Mouse (Mus musculus) testis, adult 2 months (tissue): ENCODE measurements around the gene Slc2a10. TPM values are rescaled to one million over a fixed set of nuclear protein-coding genes. Genes with fewer than 3 reads are reported as not detected.

Experiments
- H3K27ac ChIP-seq: fragments of 200-500 bp; 2 replicates; pipeline ENCODE4 v1.5.1; 2012; ENCODE audit warnings: low read depth, low read length; ENCODE audit not compliant: control insufficient read depth, insufficient read depth
- H3K27me3 ChIP-seq: fragments of 200-500 bp; 2 replicates; pipeline ENCODE4 v1.6.1; 2012; ENCODE audit warnings: mild to moderate bottlenecking, low read length, moderate library complexity; ENCODE audit not compliant: control insufficient read depth, insufficient read depth
- H3K36me3 ChIP-seq: fragments of 200-500 bp; 2 replicates; pipeline ENCODE4 v1.6.1; 2012; ENCODE audit warnings: mild to moderate bottlenecking, low read length; ENCODE audit not compliant: control insufficient read depth, insufficient read depth
- H3K4me1 ChIP-seq: fragments of 200-500 bp; 2 replicates; pipeline ENCODE4 v1.6.1; 2012; ENCODE audit warnings: low read length; ENCODE audit not compliant: control insufficient read depth, insufficient read depth
- H3K4me3 ChIP-seq: fragments of 200-500 bp; 2 replicates; pipeline ENCODE4 v1.5.1; 2012; ENCODE audit warnings: low read depth, mild to moderate bottlenecking, low read length, moderate library complexity, mixed read lengths; ENCODE audit not compliant: control insufficient read depth
- CTCF ChIP-seq: fragments of 200-500 bp; IDR thresholded peaks from 2 replicates; pipeline ENCODE4 v1.5.1; 2012; ENCODE audit warnings: low read depth, mild to moderate bottlenecking, inconsistent platforms, low read length, moderate library complexity; ENCODE audit not compliant: control insufficient read depth, insufficient read depth, insufficient replicate concordance
- POLR2A ChIP-seq: fragments of 200-500 bp; IDR thresholded peaks from 2 replicates; pipeline ENCODE4 v1.6.1; 2012; ENCODE audit warnings: low read depth, mild to moderate bottlenecking, inconsistent platforms, low read length, moderate library complexity; ENCODE audit not compliant: control insufficient read depth
- polyA plus RNA-seq: library from polyadenylated mRNA; depleted of rRNA; stranded (reverse); fragments of >200 nt; gene quantifications from 2 replicates; pipeline ENCODE4 v1.2.3, GENCODE M21; 2012; rRNA removed

Slc2a10 gene
- 0.26 and 0.94 TPM in 2 replicates for polyA plus RNA-seq

- Histone ChIP-seq H3K4me1 (0 out of 2 replicates have a peak, but pooled peaks cover 2% of the 10 kb centered on the region), H3K4me3 (peak within 1 kb of the TSS; percentile 41), H3K36me3 (no peaks in the 10 kb centered on the region), H3K27me3 (no peaks in the 10 kb centered on the region), H3K27ac (no peak within 1 kb of the TSS)
- TF ChIP-seq CTCF (no peak), POLR2A (no peak)
Observed at GRCm38 (mm10) chr2:165503259-165504203, at the start of gene Slc2a10. Gene Slc2a10 (plus strand): TSS chr2:165503787.

DNA sequence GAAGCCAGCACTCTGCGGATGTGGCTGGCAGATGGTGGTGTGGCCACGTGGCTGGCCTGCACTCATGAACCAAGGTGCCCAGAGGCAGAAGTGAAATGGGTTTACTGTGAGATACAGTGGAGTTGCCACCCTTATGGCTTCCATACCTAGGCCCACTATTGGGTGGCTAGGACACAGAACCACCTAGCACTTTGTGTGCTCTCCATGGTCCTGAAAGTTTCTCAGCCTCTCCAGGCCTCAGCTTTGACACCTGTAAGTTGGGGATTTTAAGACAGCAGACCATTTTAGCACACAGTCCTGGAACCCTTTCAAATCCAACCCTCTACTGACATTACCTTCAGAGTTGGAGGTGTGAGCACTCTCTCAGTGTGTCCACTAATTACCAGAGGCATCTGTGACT, 46.9 kb upstream of the Slc2a10 start:
- no peak for TF ChIP-seq CTCF
- no peak for TF ChIP-seq POLR2A
- Histone ChIP-seq H3K27me3 (no peaks in the 10 kb centered on the region), H3K4me3 (no peak overlapping the region), H3K36me3 (no peaks in the 10 kb centered on the region), H3K27ac (no peak overlapping the region), H3K4me1 (no peaks in the 10 kb centered on the region)

DNA sequence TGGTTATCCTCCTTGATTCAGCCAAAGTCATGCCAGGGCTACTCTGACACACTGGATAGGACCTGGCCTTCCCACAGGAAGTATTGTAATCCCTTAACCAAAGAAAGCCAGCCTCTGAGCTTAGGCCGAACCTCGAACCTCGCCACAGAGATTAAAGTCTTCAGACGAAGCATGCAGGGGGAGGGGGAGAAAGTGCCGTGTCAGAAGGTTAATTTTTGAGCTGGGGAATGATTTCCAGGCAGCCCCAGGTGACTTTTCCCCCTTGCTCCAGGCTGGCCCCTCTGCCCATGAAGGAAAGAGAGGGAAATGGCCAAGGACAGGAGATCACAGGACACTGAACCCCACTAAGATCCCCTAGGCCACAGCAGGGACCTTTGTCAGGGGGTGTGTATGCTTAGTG, 45.4 kb upstream of the Slc2a10 start:
- Histone ChIP-seq H3K27ac (no peak overlapping the region), H3K36me3 (no peaks in the 10 kb centered on the region), H3K27me3 (no peaks in the 10 kb centered on the region), H3K4me1 (no peaks in the 10 kb centered on the region), H3K4me3 (no peak overlapping the region)
- no peak for TF ChIP-seq POLR2A

GRCm38 (mm10) chr2:165459663-165460062, 43.9 kb upstream of the Slc2a10 start:
- Histone ChIP-seq H3K4me1 (no peaks in the 10 kb centered on the region), H3K27me3 (no peaks in the 10 kb centered on the region), H3K4me3 (no peak overlapping the region), H3K27ac (no peak overlapping the region), H3K36me3 (no peaks in the 10 kb centered on the region)
- no peak for TF ChIP-seq CTCF
- TF ChIP-seq POLR2A = no peak

DNA sequence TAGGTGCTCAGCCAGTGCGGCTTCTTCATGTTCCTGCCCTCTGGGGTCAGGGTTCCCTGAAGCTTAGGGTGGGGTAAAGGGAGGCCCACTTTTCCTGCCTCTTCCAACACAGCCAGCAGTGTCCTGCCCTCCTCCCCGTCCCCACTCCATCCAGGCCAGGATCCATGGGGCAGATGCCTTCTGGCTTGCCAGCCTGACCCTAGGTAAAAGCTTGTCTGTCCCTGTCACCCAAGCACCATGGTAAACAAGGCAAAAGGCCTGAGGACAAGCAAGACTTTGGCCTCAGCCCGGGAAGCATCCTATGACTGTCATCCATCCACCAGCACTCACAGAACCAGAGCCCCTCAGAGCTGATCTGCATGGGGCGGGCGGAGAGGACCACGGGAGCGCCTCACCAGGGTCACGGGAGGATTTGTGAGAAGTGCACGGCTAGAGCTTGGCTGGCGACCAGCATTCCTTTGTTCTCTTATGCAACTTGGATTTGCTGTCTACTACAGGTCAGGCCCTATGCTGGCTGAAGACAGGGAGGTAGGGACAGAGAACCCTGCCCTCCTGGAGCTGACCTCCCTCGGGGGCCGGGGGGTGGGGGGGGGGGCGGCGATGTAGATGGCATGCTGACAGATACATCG, 35.6 kb upstream of the Slc2a10 start:
- no peak overlapping the region for H3K27ac ChIP-seq
- H3K27me3 ChIP-seq = no peaks in the 10 kb centered on the region
- peaks cover 2% of the 10 kb centered on the region for H3K4me1 ChIP-seq
- no peak for TF ChIP-seq CTCF
- no peak for TF ChIP-seq POLR2A
- H3K36me3 ChIP-seq = no peaks in the 10 kb centered on the region
- H3K4me3 ChIP-seq = no peak overlapping the region

- no peak overlapping the region for H3K4me3 ChIP-seq
- no peaks in the 10 kb centered on the region for H3K27me3 ChIP-seq
- TF ChIP-seq POLR2A = no peak
- TF ChIP-seq CTCF = no peak
- H3K27ac ChIP-seq = no peak overlapping the region
- H3K4me1 ChIP-seq = peaks cover 6% of the 10 kb centered on the region
- no peaks in the 10 kb centered on the region for H3K36me3 ChIP-seq
Observed at GRCm38 (mm10) chr2:165470167-165470566, 33.4 kb upstream of the Slc2a10 start.

DNA sequence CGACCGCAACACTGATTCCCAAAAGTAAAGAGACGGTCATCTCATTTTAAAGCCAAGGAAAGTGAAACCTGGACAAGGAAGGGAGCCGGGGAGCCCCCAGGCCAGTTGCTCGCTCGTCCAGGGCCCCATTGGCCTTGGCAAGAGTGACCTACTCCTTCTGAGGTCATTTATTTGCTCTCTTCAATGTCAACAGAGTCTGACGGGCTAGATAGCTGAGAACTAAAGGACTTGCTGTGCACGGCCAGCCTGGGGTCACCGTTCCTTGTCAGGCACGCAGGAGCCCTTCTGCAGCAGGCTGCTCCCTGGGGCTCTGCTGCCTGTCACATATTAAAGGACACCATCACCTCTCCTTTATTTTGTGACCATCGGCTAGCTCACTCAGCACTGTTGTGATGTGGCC, 31.6 kb upstream of the Slc2a10 start:
- Histone ChIP-seq H3K36me3 (no peaks in the 10 kb centered on the region), H3K27ac (no peak overlapping the region), H3K27me3 (no peaks in the 10 kb centered on the region), H3K4me1 (peaks cover 6% of the 10 kb centered on the region), H3K4me3 (no peak overlapping the region)
- no peak for TF ChIP-seq POLR2A
- no peak for TF ChIP-seq CTCF
